In genomic region chr5:141240441-141240840, GRCm38 (mm10) we compare ENCODE assay signal across 9 mouse cellular contexts. TPM values are rescaled to one million over a fixed set of nuclear protein-coding genes. Genes with fewer than 3 reads are reported as not detected.
DNase-seq lines count a peak whose midpoint lies in the region; ATAC-seq and TF ChIP-seq lines count a peak whose summit lies in the region.
"Had no signal": no experiment of that assay in that cellular context is flagged by ENCODE, and none has a peak within 500 bp of the region (broad histone marks: within the 10 kb centered on the region; RNA-seq: fewer than 3 reads in every experiment).

No protein-coding gene starts in this region.

- DNase-seq in cerebellum, postnatal 25 days: peak; percentile 3 to 4
- DNase-seq in cerebellum, adult 11 months: no peak
- DNase-seq in testis, postnatal 10 days (ENCODE audit: low spot score): peak; percentile 46
- DNase-seq in cerebellum, postnatal 14 days: no peak
- no peak for DNase-seq in ovary, postnatal 14 days (ENCODE audit: low spot score)

- no peak for ATAC-seq in heart, embryonic 15.5 days (replicated peaks; ENCODE audit: insufficient number of reproducible peaks, insufficient read depth, low FRiP score, low read depth)
- ATAC-seq in liver, embryonic 15.5 days (ENCODE audit: insufficient read depth): no peak

- WGBS in heart, embryonic 15.5 days: 2% methylated on average over 10 of the region's 10 CpGs
- WGBS in liver, embryonic 15.5 days (ENCODE audit: insufficient replicate concordance): 3% methylated on average over 10 of the region's 10 CpGs

- H3K9me3 ChIP-seq in heart, embryonic 15.5 days (replicated peaks): no peaks in the 10 kb centered on the region
- H3K9me3 ChIP-seq in liver, embryonic 15.5 days (replicated peaks): no peaks in the 10 kb centered on the region

- H3K27ac ChIP-seq in cortical plate, adult 2 months (ENCODE audit: insufficient read depth, low read length): no peak overlapping the region
- H3K27ac ChIP-seq in heart, embryonic 15.5 days: no peak overlapping the region
- H3K27ac ChIP-seq in liver, embryonic 15.5 days (replicated peaks): no peak overlapping the region

- H3K27me3 ChIP-seq in heart, embryonic 15.5 days: peaks cover 26% of the 10 kb centered on the region
- peaks cover 67% of the 10 kb centered on the region for H3K27me3 ChIP-seq in liver, embryonic 15.5 days

- peak overlapping the region; percentile 64 for H3K9ac ChIP-seq in heart, embryonic 15.5 days
- no peak overlapping the region for H3K9ac ChIP-seq in liver, embryonic 15.5 days

- TF ChIP-seq CTCF in cortical plate, adult 2 months (IDR thresholded peaks at IDR 0.05; ENCODE audit: extremely low read depth, insufficient read depth, low read length): no peak

- peak overlapping the region; percentile 95 for H3K4me2 ChIP-seq in heart, embryonic 15.5 days
- peak overlapping the region; percentile 66 for H3K4me2 ChIP-seq in liver, embryonic 15.5 days

- peak overlapping the region; percentile 15; the same call in 1 of the 2 replicates for H3K4me3 ChIP-seq in cortical plate, adult 2 months (ENCODE audit: insufficient read depth, low read length)
- H3K4me3 ChIP-seq in heart, embryonic 15.5 days: peak overlapping the region; percentile 78
- H3K4me3 ChIP-seq in liver, embryonic 15.5 days (replicated peaks): peak overlapping the region; percentile 53

- no peak for TF ChIP-seq POLR2A in cortical plate, adult 2 months (IDR thresholded peaks at IDR 0.05; ENCODE audit: extremely low read depth, insufficient read depth, low read length)

- H3K36me3 ChIP-seq in heart, embryonic 15.5 days: no peaks in the 10 kb centered on the region
- H3K36me3 ChIP-seq in liver, embryonic 15.5 days (replicated peaks): no peaks in the 10 kb centered on the region

- H3K4me1 ChIP-seq in cortical plate, adult 2 months (ENCODE audit: control insufficient read depth, insufficient read depth, low read length): no peaks in the 10 kb centered on the region
- peaks cover 33% of the 10 kb centered on the region for H3K4me1 ChIP-seq in heart, embryonic 15.5 days (replicated peaks)
- H3K4me1 ChIP-seq in liver, embryonic 15.5 days (replicated peaks): peaks cover 11% of the 10 kb centered on the region

RNA-seq across cellular contexts. Expression of gene Sdk1, which starts 0.8 kb away (rescaled TPM):
- polyA plus RNA-seq in cortical plate, adult 2 months (2012; rRNA removed): 2.5 and 3.3 TPM in 2 replicates
- 1.5 and 1.7 TPM in 2 replicates for polyA plus RNA-seq in heart, embryonic 15.5 days (2015; fragmentation: Nextera tagmentation; extraction: Ambion mirVana)
- 0.21 and 0.22 TPM in 2 replicates for polyA plus RNA-seq in liver, embryonic 15.5 days (2015; fragmentation: Nextera tagmentation; extraction: Ambion mirVana)
- polyA plus RNA-seq: erythroblast, embryonic 14.5 days had no signal

Comparison
In these comparisons a context has a peak if more than half of its experiments do, and no peak if none do; other contexts are left out.
1. DNase-seq: peak in cerebellum, postnatal 25 days (2 of 2) and testis, postnatal 10 days (single experiment); none in cerebellum, adult 11 months (single experiment), cerebellum, postnatal 14 days (0 of 2) and ovary, postnatal 14 days (single experiment).
2. H3K4me3 ChIP-seq: peak in every context shown above with its lines; median percentile 78 in heart, embryonic 15.5 days; 53 in liver, embryonic 15.5 days; 15 in cortical plate, adult 2 months.